Mouse (Mus musculus): ENCODE data around the gene Rrp1. TPM values are rescaled to one million over a fixed set of nuclear protein-coding genes. Genes with fewer than 3 reads are reported as not detected.
"Not testable (repeated sequence)": the region's sequence is repeated elsewhere in the genome, so short reads cannot be mapped to it uniquely, and the experiment has no call there.

Gene Rrp1
- polyA plus RNA-seq, 1 experiment from 2014 or later = 316 TPM

DNA sequence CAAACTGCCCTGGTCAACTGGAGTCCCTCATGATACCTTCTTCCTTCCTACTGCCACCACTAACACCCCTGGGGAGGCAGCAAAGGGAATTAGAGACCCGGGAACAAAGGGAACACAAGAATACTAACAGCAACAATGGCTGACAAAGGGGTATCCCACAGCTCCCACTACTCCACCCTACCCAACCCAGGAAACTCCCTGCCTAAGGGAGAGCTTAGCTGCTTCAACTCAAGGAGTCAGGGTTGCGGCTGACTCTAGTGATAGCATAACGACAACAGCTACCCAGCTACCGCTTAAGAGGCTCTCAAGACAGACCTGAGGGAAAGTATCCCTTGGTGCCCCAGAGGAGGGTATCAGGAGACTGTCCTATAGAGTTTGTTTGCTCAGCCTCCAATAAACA is 45.3 kb downstream of the Rrp1 start:
- H3K9ac ChIP-seq = no peak overlapping the region
- no peaks in the 10 kb centered on the region for H3K36me3 ChIP-seq
- no peak for ATAC-seq (ENCODE audit: insufficient read depth, low FRiP score, low read depth)
- WGBS = 49% methylated on average over 4 of the region's 4 CpGs
- no peaks in the 10 kb centered on the region for H3K27me3 ChIP-seq (replicated peaks)
- H3K4me3 ChIP-seq (replicated peaks) = no peak overlapping the region
- no peak overlapping the region for H3K27ac ChIP-seq
- H3K9me3 ChIP-seq = no peaks in the 10 kb centered on the region
- H3K4me2 ChIP-seq = no peak overlapping the region
- 0 out of 2 replicates have a peak, but pooled peaks cover 7% of the 10 kb centered on the region for H3K4me1 ChIP-seq

DNA sequence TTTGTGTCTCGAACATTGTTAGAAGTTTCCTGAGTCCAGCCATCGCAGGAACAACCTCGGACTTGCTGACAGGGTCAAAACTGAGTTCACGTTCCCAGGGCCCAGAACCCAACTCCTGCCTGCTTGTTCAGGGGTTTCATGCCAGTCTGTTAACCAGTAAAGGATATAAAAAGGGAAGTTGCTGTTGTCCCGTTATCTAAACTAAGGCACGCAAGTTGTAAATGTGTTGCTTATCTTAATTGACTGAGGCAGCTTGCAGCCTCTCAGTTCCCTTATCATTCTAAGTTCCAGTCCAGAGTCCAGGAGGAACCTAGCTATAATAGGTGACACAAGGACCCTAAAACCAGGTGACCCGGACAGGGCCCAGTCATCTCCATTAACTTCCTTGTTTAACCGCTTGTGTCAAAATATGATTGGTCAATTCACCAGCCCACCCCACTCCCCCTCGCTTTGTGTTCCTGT is 46.0 kb downstream of the Rrp1 start:
- Histone ChIP-seq H3K4me3 (replicated peaks) (no peak overlapping the region), H3K9ac (no peak overlapping the region), H3K36me3 (no peaks in the 10 kb centered on the region), H3K27me3 (replicated peaks) (no peaks in the 10 kb centered on the region), H3K4me1 (0 out of 2 replicates have a peak, but pooled peaks cover 7% of the 10 kb centered on the region), H3K27ac (peak overlapping the region; percentile 11; the same call in 1 of the 2 replicates), H3K9me3 (no peaks in the 10 kb centered on the region), H3K4me2 (no peak overlapping the region; the same call in 1 of the 2 replicates)
- 35% methylated on average over 9 of the region's 9 CpGs for WGBS
- ATAC-seq (ENCODE audit: insufficient read depth, low FRiP score, low read depth) = peak; percentile 84

DNA sequence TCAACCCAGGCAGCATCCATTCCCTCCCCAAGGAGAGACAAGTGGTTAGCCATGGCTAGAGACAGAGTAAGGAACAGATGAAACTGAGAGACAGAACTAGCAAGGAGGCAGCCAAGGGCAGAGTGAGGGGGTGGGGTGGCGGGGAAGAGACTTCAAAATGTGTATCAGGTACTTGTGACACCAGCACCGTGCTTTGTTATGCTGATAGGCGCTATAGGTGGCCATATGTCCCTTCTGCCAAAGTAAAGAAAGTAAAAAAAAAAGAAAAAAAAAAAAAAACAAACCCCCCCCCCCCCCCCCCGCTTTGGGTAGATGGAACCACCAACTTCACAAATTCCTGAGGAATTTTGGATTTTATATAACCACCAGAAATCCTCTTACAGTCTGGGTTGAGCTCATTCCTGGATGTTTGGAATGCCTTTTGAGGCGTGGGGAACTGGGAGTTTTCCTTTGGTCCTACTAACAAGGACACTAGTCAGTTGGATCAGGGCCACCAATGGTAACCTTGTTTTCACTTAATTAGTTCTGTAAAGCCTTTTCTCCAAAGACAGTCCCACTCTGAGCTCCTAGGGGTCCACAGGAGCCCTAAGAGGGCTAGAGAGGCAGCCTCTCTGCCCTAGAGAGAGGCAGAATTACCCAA is 46.5 kb downstream of the Rrp1 start:
- H3K4me1 ChIP-seq = 0 out of 2 replicates have a peak, but pooled peaks cover 7% of the 10 kb centered on the region
- WGBS = 41% methylated on average over 5 of the region's 5 CpGs
- no peaks in the 10 kb centered on the region for H3K36me3 ChIP-seq
- no peak overlapping the region for H3K4me3 ChIP-seq (replicated peaks)
- no peaks in the 10 kb centered on the region for H3K27me3 ChIP-seq (replicated peaks)
- H3K27ac ChIP-seq = peak overlapping the region; percentile 11; the same call in 1 of the 2 replicates
- ATAC-seq (ENCODE audit: insufficient read depth, low FRiP score, low read depth) = no peak; the same call in 1 of the 2 replicates
- H3K4me2 ChIP-seq = no peak overlapping the region
- no peak overlapping the region for H3K9ac ChIP-seq
- H3K9me3 ChIP-seq = no peaks in the 10 kb centered on the region

DNA sequence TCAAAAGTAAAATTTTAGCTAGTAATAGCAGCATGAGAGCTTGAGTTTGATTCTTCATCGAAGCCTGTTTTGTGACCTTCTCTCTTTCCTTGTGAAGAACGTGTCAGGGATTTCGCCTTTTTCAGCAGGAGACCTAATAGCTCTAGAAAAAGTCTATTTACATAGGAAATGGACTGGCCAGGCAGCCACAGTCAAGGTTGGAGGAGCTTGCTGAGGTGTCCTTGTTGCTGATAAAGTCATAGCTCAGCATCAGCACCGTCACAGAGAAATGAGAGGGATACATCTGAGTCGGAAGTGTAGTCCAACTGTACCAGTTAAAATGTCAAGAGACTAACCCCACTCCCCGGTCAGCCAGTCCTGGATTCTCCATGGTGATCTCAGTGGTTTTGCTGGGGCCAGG is 47.3 kb downstream of the Rrp1 start:
- Histone ChIP-seq H3K4me2 (no peak overlapping the region), H3K4me1 (0 out of 2 replicates have a peak, but pooled peaks cover 7% of the 10 kb centered on the region), H3K4me3 (replicated peaks) (no peak overlapping the region), H3K27ac (no peak overlapping the region), H3K36me3 (no peaks in the 10 kb centered on the region), H3K9me3 (no peaks in the 10 kb centered on the region), H3K9ac (no peak overlapping the region), H3K27me3 (replicated peaks) (no peaks in the 10 kb centered on the region)
- no peak for ATAC-seq (ENCODE audit: insufficient read depth, low FRiP score, low read depth)
- WGBS = 72% methylated on average over 6 of the region's 6 CpGs

DNA sequence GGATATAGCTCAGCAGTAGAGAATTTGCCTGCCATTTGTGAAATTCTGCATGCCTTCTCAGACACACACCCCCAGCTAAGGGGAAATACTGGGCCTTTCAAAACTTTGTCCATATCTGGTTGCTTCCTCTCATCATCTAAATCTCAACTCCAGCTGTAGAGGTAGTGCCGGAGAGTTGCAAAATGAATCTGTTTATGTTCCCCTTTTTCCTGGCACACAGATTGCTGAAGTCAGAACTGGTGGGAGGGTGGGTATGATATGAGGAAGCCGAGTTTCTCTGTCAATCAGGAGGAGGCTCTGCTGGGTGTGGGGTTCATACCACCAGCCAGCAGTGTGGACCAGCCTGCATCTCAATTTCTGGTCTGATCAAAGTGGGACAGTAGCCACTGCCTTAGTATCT is 48.7 kb downstream of the Rrp1 start:
- 0 out of 2 replicates have a peak, but pooled peaks cover 7% of the 10 kb centered on the region for H3K4me1 ChIP-seq
- no peak overlapping the region for H3K27ac ChIP-seq
- no peaks in the 10 kb centered on the region for H3K27me3 ChIP-seq (replicated peaks)
- H3K4me3 ChIP-seq (replicated peaks) = no peak overlapping the region
- H3K9ac ChIP-seq = no peak overlapping the region
- H3K9me3 ChIP-seq = no peaks in the 10 kb centered on the region
- no peak for ATAC-seq (ENCODE audit: insufficient read depth, low FRiP score, low read depth)
- H3K36me3 ChIP-seq = no peaks in the 10 kb centered on the region
- H3K4me2 ChIP-seq = no peak overlapping the region
- 40% methylated on average over 2 of the region's 2 CpGs for WGBS

DNA sequence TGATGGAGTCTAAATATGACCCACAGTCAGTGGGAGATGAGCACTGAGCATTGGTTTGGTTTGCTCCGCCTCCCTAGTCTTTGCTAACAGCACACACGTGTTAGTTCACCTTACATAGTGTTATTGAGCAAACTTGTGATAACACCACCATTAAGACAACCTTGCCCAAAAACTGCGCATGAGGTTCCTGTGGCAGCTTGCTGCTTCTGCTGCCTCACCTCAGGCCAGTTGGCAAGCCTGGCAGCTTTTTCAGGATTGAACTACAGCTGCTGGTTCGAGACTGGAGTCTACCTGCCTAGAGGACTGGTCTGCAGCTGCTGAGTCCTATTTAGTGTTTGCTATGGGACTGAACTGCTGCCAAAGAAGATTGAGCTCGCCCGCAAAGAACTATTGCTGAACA is 49.5 kb downstream of the Rrp1 start:
- 0 out of 2 replicates have a peak, but pooled peaks cover 7% of the 10 kb centered on the region for H3K4me1 ChIP-seq
- H3K9me3 ChIP-seq = no peaks in the 10 kb centered on the region
- no peak for ATAC-seq (ENCODE audit: insufficient read depth, low FRiP score, low read depth)
- H3K27me3 ChIP-seq (replicated peaks) = no peaks in the 10 kb centered on the region
- H3K4me2 ChIP-seq = no peak overlapping the region
- no peak overlapping the region for H3K27ac ChIP-seq
- no peak overlapping the region for H3K9ac ChIP-seq
- H3K36me3 ChIP-seq = no peaks in the 10 kb centered on the region
- no peak overlapping the region for H3K4me3 ChIP-seq (replicated peaks)
- 86% methylated on average over 6 of the region's 6 CpGs for WGBS

DNA sequence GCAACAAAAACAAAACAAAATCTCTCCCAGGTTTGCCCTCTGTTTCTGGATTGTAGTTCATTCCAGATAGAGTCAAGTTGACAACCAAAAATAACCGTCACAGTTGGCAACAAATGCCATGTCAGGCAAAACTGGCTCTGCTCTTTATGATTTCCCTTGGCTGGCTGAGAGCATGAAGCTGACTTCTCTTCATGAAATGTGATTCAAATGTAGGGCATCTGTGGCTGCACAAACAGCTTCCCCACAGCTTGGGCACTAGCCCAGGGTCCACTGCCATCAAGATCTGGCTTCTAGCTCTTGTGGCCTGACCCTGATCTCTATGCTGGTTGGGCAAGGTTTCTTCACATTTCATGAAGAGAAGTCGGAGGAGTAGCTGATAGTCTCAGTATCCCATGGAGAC is 50.9 kb downstream of the Rrp1 start:
- no peaks in the 10 kb centered on the region for H3K27me3 ChIP-seq (replicated peaks)
- ATAC-seq (ENCODE audit: insufficient read depth, low FRiP score, low read depth) = no peak
- 0 out of 2 replicates have a peak, but pooled peaks cover 4% of the 10 kb centered on the region for H3K4me1 ChIP-seq
- no peak overlapping the region for H3K9ac ChIP-seq
- H3K36me3 ChIP-seq = no peaks in the 10 kb centered on the region
- no peaks in the 10 kb centered on the region for H3K9me3 ChIP-seq
- H3K4me2 ChIP-seq = no peak overlapping the region
- no peak overlapping the region for H3K4me3 ChIP-seq (replicated peaks)
- WGBS = 69% methylated on average over 2 of the region's 2 CpGs
- no peak overlapping the region for H3K27ac ChIP-seq

DNA sequence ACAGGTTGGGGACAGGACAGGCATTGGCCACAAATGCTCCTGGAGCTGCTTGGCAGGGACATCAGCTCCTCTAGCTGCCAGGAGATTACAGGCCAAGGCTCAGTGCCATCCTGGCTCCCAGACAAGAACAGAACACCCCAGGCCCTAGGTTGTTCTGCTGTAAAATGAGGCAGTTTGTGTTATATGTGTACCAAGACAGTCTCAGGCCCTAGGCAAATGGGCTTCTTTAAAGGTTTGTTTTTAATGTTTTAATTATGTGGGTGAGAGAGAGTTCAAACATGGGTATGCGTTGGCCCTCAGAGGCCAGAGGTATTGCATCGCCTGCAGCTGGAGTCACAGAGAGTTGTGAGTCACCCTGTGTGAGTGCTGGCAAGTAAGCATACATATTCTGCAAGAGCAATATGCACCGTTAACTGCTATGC is 52.5 kb downstream of the Rrp1 start:
- WGBS = 54% methylated on average over 3 of the region's 3 CpGs
- no peaks in the 10 kb centered on the region for H3K36me3 ChIP-seq
- no peaks in the 10 kb centered on the region for H3K27me3 ChIP-seq (replicated peaks)
- H3K4me1 ChIP-seq = no peaks in the 10 kb centered on the region
- no peak overlapping the region for H3K27ac ChIP-seq
- ATAC-seq (ENCODE audit: insufficient read depth, low FRiP score, low read depth) = no peak
- no peak overlapping the region for H3K4me2 ChIP-seq
- H3K4me3 ChIP-seq (replicated peaks) = no peak overlapping the region
- no peaks in the 10 kb centered on the region for H3K9me3 ChIP-seq
- H3K9ac ChIP-seq = no peak overlapping the region

DNA sequence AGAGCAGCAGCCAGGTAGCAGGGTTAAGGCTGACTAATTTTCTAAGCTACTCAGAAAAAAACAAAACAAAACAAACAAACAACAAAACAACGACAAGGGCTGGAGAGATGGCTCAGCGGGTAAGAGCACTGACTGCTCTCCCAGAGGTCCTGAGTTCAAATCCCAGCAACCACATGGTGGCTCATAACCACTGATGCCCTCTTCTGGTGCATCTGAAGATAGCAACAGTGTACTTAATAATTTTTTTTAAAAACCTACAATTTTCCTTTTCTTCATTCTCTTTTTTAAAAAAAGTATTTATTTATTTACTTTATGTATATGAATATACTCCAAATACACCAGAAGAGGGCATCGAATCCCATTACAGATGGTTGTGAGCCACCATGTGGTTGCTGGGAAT is 53.8 kb downstream of the Rrp1 start:
- H3K36me3 ChIP-seq; H3K4me2 ChIP-seq; H3K27ac ChIP-seq; H3K4me3 ChIP-seq (replicated peaks); ATAC-seq (ENCODE audit: insufficient read depth, low FRiP score, low read depth); H3K27me3 ChIP-seq (replicated peaks); H3K4me1 ChIP-seq; H3K9me3 ChIP-seq; H3K9ac ChIP-seq: not testable (repeated sequence)
- WGBS = 86% methylated on average over 3 of the region's 3 CpGs

DNA sequence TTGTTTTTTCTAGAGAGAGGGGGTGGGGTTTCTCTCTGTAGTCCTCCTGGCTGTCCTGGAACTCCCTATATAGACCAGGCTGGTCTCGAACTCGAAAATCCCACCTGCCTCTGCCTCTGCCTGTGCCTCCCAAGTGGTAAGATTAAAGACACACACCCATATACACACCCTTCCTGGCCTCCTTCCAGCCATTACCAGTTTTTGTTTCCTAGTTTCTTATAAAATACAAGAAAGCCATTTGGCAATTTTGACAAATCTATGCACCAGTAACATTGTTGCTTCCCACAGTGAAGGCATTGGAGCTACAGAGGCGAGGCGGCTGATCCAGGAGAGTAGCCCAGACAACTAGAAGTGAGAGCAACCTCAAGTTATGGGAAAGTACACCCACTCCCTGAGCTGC is 54.6 kb downstream of the Rrp1 start:
- Histone ChIP-seq H3K27ac (peak overlapping the region; percentile 6; the same call in 1 of the 2 replicates), H3K4me1 (no peaks in the 10 kb centered on the region), H3K4me3 (replicated peaks) (no peak overlapping the region), H3K4me2 (no peak overlapping the region), H3K9ac (no peak overlapping the region), H3K36me3 (no peaks in the 10 kb centered on the region), H3K27me3 (replicated peaks) (no peaks in the 10 kb centered on the region), H3K9me3 (no peaks in the 10 kb centered on the region)
- WGBS = 74% methylated on average over 4 of the region's 4 CpGs
- no peak for ATAC-seq (ENCODE audit: insufficient read depth, low FRiP score, low read depth)

DNA sequence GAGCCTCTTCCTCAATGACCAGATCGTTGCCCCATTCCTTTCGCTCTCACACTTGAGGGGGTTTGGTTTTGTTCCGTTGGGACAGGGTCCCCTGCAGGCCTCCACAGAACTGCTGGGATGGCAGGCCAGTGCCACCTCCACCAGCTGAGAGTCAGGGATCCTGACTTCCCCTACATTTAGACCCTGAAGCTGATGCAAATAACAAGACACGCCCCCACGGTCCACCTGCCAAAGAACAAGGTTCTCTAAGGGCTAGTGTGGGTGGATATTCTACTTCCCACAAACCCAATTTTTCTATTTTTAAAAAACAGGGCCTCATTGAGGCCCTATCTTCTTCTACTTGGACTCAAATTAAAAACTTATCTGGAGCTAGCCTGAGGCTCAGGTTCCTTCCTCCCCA is 55.1 kb downstream of the Rrp1 start:
- no peaks in the 10 kb centered on the region for H3K9me3 ChIP-seq
- H3K9ac ChIP-seq = no peak overlapping the region
- H3K4me1 ChIP-seq = peaks cover under 1% of the 10 kb centered on the region; the same call in 1 of the 2 replicates
- no peak overlapping the region for H3K4me3 ChIP-seq (replicated peaks)
- WGBS = 80% methylated on average over 5 of the region's 5 CpGs
- no peak overlapping the region for H3K27ac ChIP-seq
- H3K4me2 ChIP-seq = no peak overlapping the region
- no peaks in the 10 kb centered on the region for H3K36me3 ChIP-seq
- no peaks in the 10 kb centered on the region for H3K27me3 ChIP-seq (replicated peaks)
- no peak for ATAC-seq (ENCODE audit: insufficient read depth, low FRiP score, low read depth)

DNA sequence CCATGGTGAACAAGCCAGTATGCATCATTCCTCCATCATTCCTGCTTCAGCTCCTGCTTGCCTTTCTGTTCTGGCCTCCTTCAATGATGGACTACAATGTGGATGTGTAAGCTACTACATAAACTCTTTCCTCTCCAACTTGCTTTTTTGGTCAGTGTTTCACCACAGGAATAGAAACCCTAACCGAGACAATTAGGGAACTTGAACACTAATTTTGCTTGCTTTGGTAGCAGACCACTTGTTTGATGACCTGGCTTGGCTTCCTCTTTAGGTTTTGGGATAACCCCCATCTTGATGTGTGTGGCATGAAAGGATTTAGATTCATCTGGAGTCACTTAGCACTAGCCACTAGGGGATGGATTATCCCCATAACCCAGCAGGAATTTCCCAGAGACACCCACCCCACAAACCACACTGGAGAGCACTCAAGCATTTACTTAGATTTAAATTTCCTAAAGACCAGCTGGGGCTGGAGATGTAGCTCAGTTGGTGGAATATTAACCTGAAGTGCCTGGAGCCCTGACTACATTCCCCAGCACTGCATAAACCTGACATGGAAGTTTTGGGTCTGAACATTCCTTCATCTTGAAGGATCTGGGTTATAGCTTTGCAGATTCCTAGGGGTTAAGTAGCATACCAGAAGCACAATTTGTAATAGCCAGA is 56.8 kb downstream of the Rrp1 start:
- H3K27ac ChIP-seq = no peak overlapping the region
- no peaks in the 10 kb centered on the region for H3K36me3 ChIP-seq
- H3K9me3 ChIP-seq = no peaks in the 10 kb centered on the region
- ATAC-seq (ENCODE audit: insufficient read depth, low FRiP score, low read depth) = no peak
- H3K4me3 ChIP-seq (replicated peaks) = no peak overlapping the region
- no peak overlapping the region for H3K9ac ChIP-seq
- no peaks in the 10 kb centered on the region for H3K27me3 ChIP-seq (replicated peaks)
- peaks cover 6% of the 10 kb centered on the region; the same call in 1 of the 2 replicates for H3K4me1 ChIP-seq
- no peak overlapping the region for H3K4me2 ChIP-seq
- WGBS = 65% methylated on average over 1 of the region's 1 CpGs

Measured in stomach, embryonic 15.5 days (tissue).